Mouse (Mus musculus): ENCODE results near the gene Scgb3a1.

Gene Scgb3a1

GRCm38 (mm10) chr11:49659470-49659799 lies 4.0 kb upstream of the Scgb3a1 start:
- DNase-seq = no peak

GRCm38 (mm10) chr11:49662292-49662780 lies 1.1 kb upstream of the Scgb3a1 start:
- no peak for DNase-seq

- DNase-seq = no peak
Measured at GRCm38 (mm10) chr11:49664262-49665140, 1.1 kb downstream of the Scgb3a1 start.

DNA sequence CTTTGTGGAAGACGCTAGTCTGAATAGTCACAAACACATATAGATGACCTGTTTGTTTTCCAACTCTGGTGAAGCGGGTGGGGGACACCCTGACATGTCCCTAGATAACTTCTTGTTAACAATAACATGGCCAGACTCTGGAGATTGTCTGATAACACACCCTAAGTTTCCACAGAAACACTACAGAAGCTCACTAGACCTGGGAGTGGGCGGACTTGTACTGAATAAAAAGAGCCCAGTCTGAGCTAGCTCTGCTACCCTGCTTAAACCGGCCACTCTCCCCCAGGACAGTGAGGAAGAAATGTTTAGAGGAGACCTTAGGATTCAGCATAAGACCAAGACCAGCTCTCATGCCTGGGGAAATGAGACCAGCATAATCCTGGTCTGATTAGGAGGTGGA lies 2.1 kb downstream of the Scgb3a1 start:
- DNase-seq = no peak

GRCm38 (mm10) chr11:49673433-49673832 lies 10.0 kb downstream of the Scgb3a1 start:
- DNase-seq = no peak

- DNase-seq = no peak
Measured at GRCm38 (mm10) chr11:49684237-49684973, 21.0 kb downstream of the Scgb3a1 start.

- DNase-seq = no peak
Measured at GRCm38 (mm10) chr11:49695013-49695412, 31.6 kb downstream of the Scgb3a1 start.

DNA sequence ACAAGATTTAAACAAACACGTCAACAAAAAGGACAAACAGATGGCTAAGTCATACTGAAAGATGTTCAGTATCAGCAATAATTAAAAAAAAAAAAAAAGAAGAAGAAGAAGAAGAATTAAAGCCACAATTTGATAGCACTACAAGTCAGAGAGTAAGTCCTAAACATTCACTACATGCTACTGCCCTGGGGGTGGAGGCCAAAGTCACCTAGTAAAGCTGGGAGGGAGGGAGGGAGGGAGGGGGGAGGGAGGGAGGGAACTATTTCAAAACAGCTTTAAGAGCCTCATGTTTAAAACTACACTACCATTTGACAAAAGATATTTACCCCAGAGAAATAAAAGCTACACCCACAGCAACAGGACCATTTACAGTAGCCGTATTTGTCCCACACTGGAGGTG lies 32.3 kb downstream of the Scgb3a1 start:
- DNase-seq = no peak

GRCm38 (mm10) chr11:49696472-49696871 lies 33.1 kb downstream of the Scgb3a1 start:
- DNase-seq = no peak

- no peak for DNase-seq
Measured at GRCm38 (mm10) chr11:49697779-49698178, 34.4 kb downstream of the Scgb3a1 start.

DNA sequence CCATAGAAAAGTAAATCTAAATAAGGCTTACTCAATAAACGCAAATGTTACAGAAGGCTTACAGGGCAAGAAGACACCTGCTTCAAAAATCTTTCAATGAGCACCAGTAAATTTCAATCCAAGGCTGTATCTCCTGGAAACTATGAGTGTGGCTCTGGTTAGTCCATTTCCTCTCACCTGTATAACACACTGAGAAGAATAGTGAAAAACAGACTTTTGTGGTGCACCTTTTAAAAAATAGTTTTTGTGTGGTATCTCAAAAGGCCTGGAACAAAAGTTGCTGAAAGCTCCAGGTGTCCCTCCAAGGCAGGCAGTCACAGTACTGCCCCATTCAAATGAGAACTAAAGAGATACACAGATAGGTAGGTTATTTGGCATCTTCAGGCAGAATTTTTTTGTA lies 35.7 kb downstream of the Scgb3a1 start:
- no peak for DNase-seq

GRCm38 (mm10) chr11:49702014-49702413 lies 38.6 kb downstream of the Scgb3a1 start:
- DNase-seq = no peak

- no peak for DNase-seq
Measured at GRCm38 (mm10) chr11:49704804-49705203, 41.4 kb downstream of the Scgb3a1 start.

- DNase-seq = no peak
Measured at GRCm38 (mm10) chr11:49707834-49708233, 44.4 kb downstream of the Scgb3a1 start.

DNA sequence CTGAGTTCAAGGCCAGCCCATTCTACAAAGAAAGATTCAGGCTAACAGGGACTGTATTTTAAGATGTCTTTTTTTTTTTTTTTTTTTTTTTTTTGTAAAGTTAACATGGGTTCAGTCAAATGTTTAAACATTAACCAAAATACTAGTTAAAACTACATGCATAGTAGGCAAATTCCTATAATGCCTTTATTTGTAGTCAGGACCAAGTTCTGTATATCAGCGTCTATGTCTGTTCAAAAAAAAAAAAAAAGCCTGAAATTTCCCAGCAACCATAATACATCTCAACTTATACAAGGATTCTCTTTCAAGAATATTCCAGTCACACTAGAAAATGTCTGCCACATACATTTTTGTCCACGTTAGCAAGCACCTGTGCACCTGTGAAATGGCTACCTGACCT lies 47.3 kb downstream of the Scgb3a1 start:
- DNase-seq = no peak

- DNase-seq = peak; percentile 85
Measured at GRCm38 (mm10) chr11:49711981-49712554, 48.7 kb downstream of the Scgb3a1 start.

DNA sequence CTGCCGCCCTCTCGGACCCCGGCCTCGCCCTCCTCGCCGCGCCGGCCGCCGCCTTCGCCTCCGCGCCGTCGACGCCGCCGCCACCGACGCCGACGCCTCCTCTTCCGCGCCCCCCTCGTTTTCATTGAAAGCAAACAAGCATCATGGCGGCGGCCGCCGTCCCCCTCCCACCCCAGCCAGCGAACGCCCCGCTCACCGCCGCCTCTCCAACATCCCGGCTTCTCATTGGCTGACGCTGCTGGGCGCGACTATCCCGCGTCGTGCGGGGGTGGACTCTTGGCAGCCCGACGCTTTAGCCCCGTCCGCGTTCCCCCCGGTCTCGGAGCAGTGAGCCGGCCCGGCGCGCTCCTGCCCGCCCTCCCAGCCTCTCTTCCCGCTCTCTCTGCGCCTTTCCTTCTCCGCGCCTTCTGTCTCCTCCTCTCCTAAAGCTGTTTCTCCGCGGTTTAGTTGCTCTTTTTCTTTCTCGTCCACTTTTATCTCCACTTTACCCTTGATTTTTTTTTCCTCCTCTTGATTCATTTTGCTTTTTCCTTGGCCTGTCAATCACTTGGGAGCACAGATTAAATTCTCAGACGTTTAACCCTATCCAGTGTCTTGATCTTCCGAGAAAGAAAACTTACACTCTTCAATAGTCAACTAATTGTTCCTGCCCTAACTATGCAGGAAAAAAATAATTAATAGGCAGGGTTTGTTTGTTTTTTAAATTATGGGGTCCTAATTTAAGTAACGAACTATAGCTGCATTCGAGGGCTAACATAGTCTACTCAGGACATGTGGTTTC lies 49.3 kb downstream of the Scgb3a1 start, which contains the start of gene Cnot6:
TSS of gene Cnot6 (minus strand) at position 169 of the 781 bp plus-strand sequence.
- DNase-seq = peak; percentile 97

- DNase-seq = no peak
Measured at GRCm38 (mm10) chr11:49713336-49714334, 50.2 kb downstream of the Scgb3a1 start.
